Mouse (Mus musculus): ENCODE measurements around the gene Tmem120b. TPM values are rescaled to one million over a fixed set of nuclear protein-coding genes. Genes with fewer than 3 reads are reported as not detected.

Tmem120b gene
- total RNA-seq, 2 experiments from 2014 or later, result 25.0 to 28.6 TPM

- no peak for DNase-seq
- intact Hi-C loops (cut with DNase I), result no loop called here
These were observed 18.3 kb downstream of the Tmem120b start for GRCm38 (mm10) chr5:123086501-123086900.

- intact Hi-C loops (cut with DNase I), result no loop called here
- no peak for DNase-seq
These were observed 20.6 kb downstream of the Tmem120b start for GRCm38 (mm10) chr5:123088784-123089183.

- no peak for DNase-seq
- intact Hi-C loops (cut with DNase I), result no loop called here
These were observed 22.5 kb downstream of the Tmem120b start for GRCm38 (mm10) chr5:123090560-123091306.

GRCm38 (mm10) chr5:123093077-123093633 is 24.9 kb downstream of the Tmem120b start:
- DNase-seq, result no peak
- intact Hi-C loops (cut with DNase I), result no loop called here

GRCm38 (mm10) chr5:123094238-123094991 is 26.2 kb downstream of the Tmem120b start:
- intact Hi-C loops (cut with DNase I), result no loop called here
- DNase-seq, result peak; percentile 38

- intact Hi-C loops (cut with DNase I), result no loop called here
- no peak for DNase-seq
These were observed 28.1 kb downstream of the Tmem120b start for GRCm38 (mm10) chr5:123096299-123096698.

- intact Hi-C loops (cut with DNase I), result no loop called here
- no peak for DNase-seq
These were observed 30.3 kb downstream of the Tmem120b start for GRCm38 (mm10) chr5:123098487-123098886.

GRCm38 (mm10) chr5:123102376-123102775 is 34.2 kb downstream of the Tmem120b start:
- intact Hi-C loops (cut with DNase I), result no loop called here

GRCm38 (mm10) chr5:123103556-123103955 is 35.3 kb downstream of the Tmem120b start:
- intact Hi-C loops (cut with DNase I), result no loop called here

More at GRCm38 (mm10) chr5:123102376-123102775, 34.2 kb downstream of the Tmem120b start:
- no peak for DNase-seq

GRCm38 (mm10) chr5:123104769-123105168 is 36.6 kb downstream of the Tmem120b start:
- DNase-seq, result no peak
- intact Hi-C loops (cut with DNase I), result no loop called here

More at GRCm38 (mm10) chr5:123103556-123103955, 35.3 kb downstream of the Tmem120b start:
- DNase-seq, result no peak

GRCm38 (mm10) chr5:123109452-123110203 is 41.4 kb downstream of the Tmem120b start:
- intact Hi-C loops (cut with DNase I), result loop anchor here (5.0 kb wide), 1 partner anchor 32 kb away; no protein-coding TSS in a partner anchor
- DNase-seq, result peak; percentile 68

- DNase-seq, result peak; percentile 66
- intact Hi-C loops (cut with DNase I), result loop anchor here (5.0 kb wide), 1 partner anchor 33 kb away; no protein-coding TSS in a partner anchor
These were observed 42.1 kb downstream of the Tmem120b start for GRCm38 (mm10) chr5:123110296-123110721.

GRCm38 (mm10) chr5:123114109-123114508 is 45.9 kb downstream of the Tmem120b start:
- intact Hi-C loops (cut with DNase I), result loop anchor here (5.0 kb wide), 1 partner anchor 37 kb away; no protein-coding TSS in a partner anchor
- no peak for DNase-seq

- intact Hi-C loops (cut with DNase I), result loop anchor here (5.0 kb wide), 1 partner anchor 38 kb away; no protein-coding TSS in a partner anchor
- peak; percentile 52 for DNase-seq
These were observed 46.7 kb downstream of the Tmem120b start for GRCm38 (mm10) chr5:123114924-123115323.

- intact Hi-C loops (cut with DNase I), result no loop called here
- DNase-seq, result no peak
These were observed 47.9 kb downstream of the Tmem120b start for GRCm38 (mm10) chr5:123116080-123116479.

GRCm38 (mm10) chr5:123117257-123117656 is 49.0 kb downstream of the Tmem120b start:
- peak; percentile 83 for DNase-seq

GRCm38 (mm10) chr5:123117773-123118172 is 49.6 kb downstream of the Tmem120b start:
- intact Hi-C loops (cut with DNase I), result no loop called here
- DNase-seq, result no peak

More at GRCm38 (mm10) chr5:123117257-123117656, 49.0 kb downstream of the Tmem120b start:
- intact Hi-C loops (cut with DNase I), result no loop called here

GRCm38 (mm10) chr5:123118826-123119225 is 50.6 kb downstream of the Tmem120b start:
- no peak for DNase-seq
- intact Hi-C loops (cut with DNase I), result no loop called here

- DNase-seq, result peak; percentile 50
- intact Hi-C loops (cut with DNase I), result no loop called here
These were observed 52.5 kb downstream of the Tmem120b start for GRCm38 (mm10) chr5:123120624-123121215.

GRCm38 (mm10) chr5:123122181-123122580 is 54.0 kb downstream of the Tmem120b start:
- intact Hi-C loops (cut with DNase I), result no loop called here
- no peak for DNase-seq
